Mouse (Mus musculus): ENCODE results near the gene Mta1.

- TF ChIP-seq CTCF (IDR thresholded peaks at IDR 0.05; ENCODE audit: insufficient read depth, low read length) (no peak), POLR2A (IDR thresholded peaks at IDR 0.05; ENCODE audit: borderline replicate concordance, extremely low read depth, low read depth, low read length) (0 out of 2 replicates have a peak, but pooled peaks have one; percentile 7)
These were observed 54.2 kb downstream of the Mta1 start for GRCm38 (mm10) chr12:113152272-113152661.

All from lung, adult 2 months (tissue).